13 mouse cellular contexts compared by ENCODE assay signal in genomic region chr8:112716982-112717381, GRCm38 (mm10).
"Had no signal": no experiment of that assay in that cellular context is flagged by ENCODE, and none has a peak within 500 bp of the region (broad histone marks: within the 10 kb centered on the region; RNA-seq: fewer than 3 reads in every experiment).

No protein-coding gene starts in this region.

- DNase-seq: lung, adult 18-20 months; lung, embryonic 14.5 days; lung, postnatal 10 days; lung, postnatal 4 days; midbrain, embryonic 14.5 days; retina, postnatal 1 day; right cerebral cortex, postnatal 25 days; right cerebral cortex, postnatal 4 days; spleen, adult 18-20 months; thymus, adult 18-20 months; thymus, postnatal 14 days; thymus, postnatal 36 days had no signal

- ATAC-seq: midbrain, embryonic 16.5 days had no signal
